Mouse (Mus musculus) intestine, embryonic 15.5 days (tissue): Measurements from ENCODE around the gene Ttll3. TPM values are rescaled to one million over a fixed set of nuclear protein-coding genes. Genes with fewer than 3 reads are reported as not detected.

Source experiments
- ATAC-seq: fragments of 200-750 bp; cut with Nextera tagmentation; 2 replicates; pipeline ENCODE4 v1.8.0; 2017; ENCODE audit warnings: moderate TSS enrichment, moderate library complexity
- H3K27ac ChIP-seq: fragments of 300-500 bp; sonication (generic); 2 replicates; pipeline ENCODE4 v1.5.1; 2015; ENCODE audit warnings: mild to moderate bottlenecking, inconsistent platforms
- H3K27me3 ChIP-seq: fragments of 300-500 bp; sonication (generic); replicated peaks from 2 replicates; pipeline ENCODE4 v1.6.1; 2015; ENCODE audit warnings: inconsistent platforms
- H3K36me3 ChIP-seq: fragments of 300-500 bp; sonication (generic); 2 replicates; pipeline ENCODE4 v1.6.1; 2015; ENCODE audit warnings: inconsistent platforms
- H3K4me1 ChIP-seq: fragments of 300-500 bp; sonication (generic); replicated peaks from 2 replicates; pipeline ENCODE4 v1.6.1; 2015; ENCODE audit warnings: inconsistent platforms
- H3K4me2 ChIP-seq: fragments of 300-500 bp; sonication (generic); replicated peaks from 2 replicates; pipeline ENCODE4 v1.6.1; 2015; ENCODE audit warnings: mild to moderate bottlenecking, inconsistent platforms
- H3K4me3 ChIP-seq: fragments of 300-500 bp; sonication (generic); replicated peaks from 2 replicates; pipeline ENCODE4 v1.5.1; 2015; ENCODE audit warnings: inconsistent platforms
- H3K9ac ChIP-seq: fragments of 300-500 bp; sonication (generic); 2 replicates; pipeline ENCODE4 v1.6.1; 2015; ENCODE audit warnings: inconsistent platforms
- H3K9me3 ChIP-seq: fragments of 300-500 bp; sonication (generic); 2 replicates; pipeline ENCODE4 v1.6.1; 2016; ENCODE audit warnings: inconsistent platforms
- WGBS: fragments of 180-500 bp; shearing (Covaris S2); methylation state at CpG from one replicate; pipeline ENCODE4 v1.1.7; 2015; 5-methylcytosine and 5-hydroxymethylcytosine counted together
- polyA plus RNA-seq: library from polyadenylated mRNA; unstranded; fragments of >200 nt; fragmentation: Nextera tagmentation; extraction: Ambion mirVana; gene quantifications from 2 replicates; pipeline ENCODE4 v1.2.1, GENCODE M21; 2015

Gene Ttll3
- polyA plus RNA-seq: 3.7 and 4.1 TPM in 2 replicates

DNA sequence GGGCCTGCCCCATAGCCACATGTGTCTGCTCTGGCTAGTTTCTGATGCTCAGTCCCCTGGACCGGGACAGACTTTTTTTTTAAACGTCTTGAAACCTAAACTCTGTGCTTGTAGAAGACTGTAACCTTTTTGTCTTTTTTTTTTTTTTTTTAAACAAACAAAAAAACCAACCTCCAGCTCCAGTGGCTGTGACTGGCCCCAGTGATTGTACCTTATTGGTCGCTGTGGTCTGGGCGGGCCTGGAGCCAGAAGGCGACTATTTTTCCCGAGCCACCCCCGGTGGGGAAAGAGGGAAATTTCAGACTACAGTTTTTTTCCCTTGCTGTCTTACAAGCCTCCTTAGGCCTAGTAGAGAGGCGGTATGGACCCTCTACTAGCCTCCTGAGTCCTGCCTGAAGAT lies at the start of gene Ttll3:
TSS of gene Ttll3 (plus strand) at position 301 of the 400 bp plus-strand sequence.
- WGBS: 57% methylated on average over 8 of the region's 8 CpGs
- no peak within 1 kb of the TSS for H3K27ac ChIP-seq
- H3K4me3 ChIP-seq: no peak within 1 kb of the TSS
- no peak for ATAC-seq
- peaks cover 47% of the 10 kb centered on the region for H3K36me3 ChIP-seq
- no peaks in the 10 kb centered on the region for H3K27me3 ChIP-seq
- H3K4me2 ChIP-seq: no peak within 1 kb of the TSS
- no peak within 1 kb of the TSS for H3K9ac ChIP-seq
- H3K4me1 ChIP-seq: peaks cover 15% of the 10 kb centered on the region
- no peaks in the 10 kb centered on the region for H3K9me3 ChIP-seq

DNA sequence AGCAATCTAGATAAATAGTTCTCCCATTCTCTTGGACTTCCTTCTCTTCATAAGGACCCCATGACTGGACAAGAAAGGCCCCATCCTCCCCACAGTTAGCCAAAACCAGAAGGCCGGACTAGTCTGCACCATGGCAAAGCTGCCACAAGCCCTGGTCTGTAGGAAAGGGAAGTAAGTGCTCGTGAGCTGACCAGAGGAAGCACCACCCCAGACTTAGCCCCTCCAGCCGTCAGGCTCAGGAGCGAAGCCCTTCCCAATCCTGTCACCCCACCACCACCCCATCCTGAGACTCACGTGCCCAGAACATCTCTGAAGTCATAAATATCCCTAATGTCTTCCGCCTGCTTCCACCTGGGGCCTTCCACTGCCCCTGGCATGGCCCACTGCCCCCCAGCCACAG lies 47.5 kb upstream of the Ttll3 start:
- Histone ChIP-seq H3K9me3 (no peaks in the 10 kb centered on the region), H3K27me3 (no peaks in the 10 kb centered on the region), H3K27ac (no peak overlapping the region), H3K36me3 (0 out of 2 replicates have a peak, but pooled peaks cover 12% of the 10 kb centered on the region), H3K4me2 (peak overlapping the region; percentile 6; the same call in 1 of the 2 replicates), H3K4me3 (no peak overlapping the region), H3K9ac (no peak overlapping the region), H3K4me1 (peaks cover 20% of the 10 kb centered on the region)
- no peak for ATAC-seq
- 75% methylated on average over 6 of the region's 6 CpGs for WGBS

DNA sequence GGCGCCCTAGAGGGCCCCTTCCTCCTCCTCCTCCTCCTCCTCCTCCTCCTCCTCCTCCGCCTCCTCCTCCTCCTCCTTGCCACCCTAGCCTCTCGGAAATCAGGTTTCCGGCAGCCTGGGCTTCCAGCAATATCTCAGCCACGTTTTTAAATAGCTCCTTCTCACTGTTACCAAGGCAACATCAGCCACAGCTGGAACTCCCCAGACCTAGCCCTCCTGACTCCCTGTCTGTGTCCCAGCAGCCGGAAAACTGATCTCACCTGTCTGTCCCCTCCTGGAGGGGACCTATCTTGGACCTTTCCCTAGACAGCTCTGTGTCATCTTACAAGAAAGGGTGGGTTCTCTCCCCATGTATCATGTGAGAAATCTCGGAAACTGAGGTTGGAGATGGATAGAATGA lies 46.8 kb upstream of the Ttll3 start:
- 35% methylated on average over 5 of the region's 7 CpGs for WGBS
- Histone ChIP-seq H3K4me2 (peak overlapping the region; percentile 84), H3K4me1 (peaks cover 20% of the 10 kb centered on the region), H3K27me3 (no peaks in the 10 kb centered on the region), H3K27ac (no peak overlapping the region), H3K9me3 (no peaks in the 10 kb centered on the region), H3K36me3 (0 out of 2 replicates have a peak, but pooled peaks cover 12% of the 10 kb centered on the region), H3K9ac (no peak overlapping the region), H3K4me3 (no peak overlapping the region)
- no peak for ATAC-seq

DNA sequence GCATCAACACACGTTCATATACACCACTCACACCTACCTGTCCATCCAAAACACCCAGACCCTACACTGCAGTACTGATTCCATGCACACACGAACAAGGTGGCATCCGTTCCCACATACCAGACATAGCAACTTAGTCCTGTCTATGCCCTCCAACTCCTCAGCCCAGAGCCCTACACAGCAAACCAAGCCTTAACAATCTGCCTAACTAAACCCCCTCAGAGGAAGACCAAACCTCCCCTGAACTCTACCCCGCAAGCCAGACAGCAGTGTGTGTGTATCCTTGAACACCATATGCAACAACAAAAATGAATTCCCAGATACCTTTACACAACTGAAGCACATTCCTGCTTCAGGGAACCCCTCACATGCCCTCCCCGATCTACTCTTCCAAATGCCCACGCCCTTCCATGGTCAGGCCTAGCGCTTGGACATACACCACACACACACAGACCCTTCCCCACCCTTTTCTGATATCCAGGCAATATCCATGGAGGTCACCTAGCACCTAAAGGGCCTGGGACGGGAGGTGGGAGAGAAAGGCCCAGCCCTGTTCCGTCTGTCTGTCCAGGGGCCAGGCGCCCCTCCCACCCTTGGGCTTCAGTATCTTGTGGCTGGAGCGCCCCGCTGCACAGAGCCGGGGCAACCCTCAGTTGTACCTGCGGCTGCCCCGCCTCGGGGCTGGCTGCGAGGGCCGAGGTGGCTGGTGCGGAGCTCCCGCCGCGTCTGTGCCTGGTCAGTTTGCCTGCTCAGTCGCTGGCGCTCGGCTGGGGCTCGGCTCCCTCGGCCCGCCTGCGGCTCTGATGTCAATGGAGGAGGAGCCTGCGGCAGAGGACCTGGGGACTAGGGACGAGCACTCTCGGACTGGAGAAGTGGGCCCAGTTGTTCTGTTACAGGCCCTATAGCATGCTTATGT lies 45.6 kb upstream of the Ttll3 start, which contains the start of gene Camk1:
TSS of gene Camk1 (minus strand) at position 808 of the 916 bp plus-strand sequence.
- 0 out of 2 replicates have a peak, but pooled peaks cover 12% of the 10 kb centered on the region for H3K36me3 ChIP-seq
- peak within 1 kb of the TSS; percentile 84 for H3K4me2 ChIP-seq
- ATAC-seq: peak; percentile 94
- H3K4me3 ChIP-seq: peak within 1 kb of the TSS; percentile 72
- peak within 1 kb of the TSS; percentile 94 for H3K9ac ChIP-seq
- peak within 1 kb of the TSS; percentile 49 for H3K27ac ChIP-seq
- peaks cover 20% of the 10 kb centered on the region for H3K4me1 ChIP-seq
- WGBS: 11% methylated on average over 32 of the region's 32 CpGs
- H3K27me3 ChIP-seq: no peaks in the 10 kb centered on the region
- H3K9me3 ChIP-seq: no peaks in the 10 kb centered on the region

DNA sequence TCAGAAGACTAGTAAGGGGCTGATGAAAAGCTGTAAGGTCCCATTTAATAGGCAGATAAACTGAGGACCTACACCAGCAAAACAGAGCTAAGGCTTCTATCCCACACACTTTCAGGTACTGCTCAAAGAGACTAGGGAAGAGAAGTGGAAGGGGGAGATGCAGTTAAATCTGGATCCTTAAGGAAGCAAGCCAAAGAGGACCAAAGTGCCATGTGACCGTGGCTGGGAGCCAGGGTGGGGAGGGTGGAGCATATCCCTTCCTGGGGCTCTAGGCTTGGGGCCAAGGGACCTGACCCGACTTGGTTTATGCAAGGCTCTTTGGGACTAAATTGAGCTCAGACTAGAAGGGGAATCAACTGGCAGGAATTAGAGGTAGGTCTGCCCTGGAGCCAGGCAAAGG lies 44.7 kb upstream of the Ttll3 start:
- H3K27me3 ChIP-seq: no peaks in the 10 kb centered on the region
- peaks cover 20% of the 10 kb centered on the region for H3K4me1 ChIP-seq
- H3K9me3 ChIP-seq: no peaks in the 10 kb centered on the region
- H3K4me3 ChIP-seq: peak overlapping the region; percentile 72; the same call in 1 of the 2 replicates
- H3K4me2 ChIP-seq: peak overlapping the region; percentile 84
- ATAC-seq: peak; percentile 7; the same call in 1 of the 2 replicates
- WGBS: 39% methylated on average over 2 of the region's 2 CpGs
- no peak overlapping the region for H3K9ac ChIP-seq
- H3K27ac ChIP-seq: no peak overlapping the region
- 0 out of 2 replicates have a peak, but pooled peaks cover 8% of the 10 kb centered on the region for H3K36me3 ChIP-seq

DNA sequence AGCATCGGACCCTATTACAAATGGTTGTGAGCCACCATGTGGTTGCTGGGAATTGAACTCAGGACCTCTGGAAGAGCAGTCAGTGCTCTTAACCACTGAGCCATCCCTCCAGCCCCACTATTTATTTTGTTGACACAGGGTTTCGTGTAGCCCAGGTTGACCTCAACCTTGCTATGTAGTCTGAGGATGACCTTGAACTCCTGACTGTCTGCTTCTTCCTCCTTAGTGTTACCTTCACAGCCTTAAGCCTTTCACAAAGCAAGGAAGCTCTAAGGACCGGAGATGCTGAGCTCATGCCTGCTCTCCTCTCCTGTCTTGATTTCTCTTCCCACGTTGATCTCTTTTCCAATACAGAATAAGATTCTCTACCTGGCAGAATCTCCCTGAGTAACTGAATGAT lies 42.2 kb upstream of the Ttll3 start:
- Histone ChIP-seq H3K4me2 (no peak overlapping the region), H3K9me3 (no peaks in the 10 kb centered on the region), H3K4me3 (no peak overlapping the region), H3K27ac (no peak overlapping the region), H3K9ac (no peak overlapping the region), H3K4me1 (peaks cover 16% of the 10 kb centered on the region), H3K27me3 (no peaks in the 10 kb centered on the region), H3K36me3 (no peaks in the 10 kb centered on the region)
- WGBS: 66% methylated on average over 4 of the region's 4 CpGs
- ATAC-seq: no peak

DNA sequence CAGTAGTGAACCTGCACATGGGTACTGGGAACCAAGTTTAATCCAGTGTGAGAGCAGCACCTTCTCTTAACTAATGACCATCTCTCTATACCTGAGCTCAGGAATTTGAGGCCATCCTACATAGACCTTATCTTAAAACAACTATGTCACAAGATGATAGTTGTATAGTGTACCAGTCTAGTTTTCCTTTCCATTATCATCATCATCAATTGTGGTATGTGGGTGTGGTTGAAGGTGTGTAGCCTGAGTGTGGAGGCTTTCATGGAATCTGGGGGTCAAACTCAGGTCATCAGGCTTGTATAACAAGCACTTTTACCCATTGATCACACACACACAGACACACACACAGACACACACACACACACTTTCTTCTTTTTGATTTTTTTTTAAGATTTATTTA lies 38.5 kb upstream of the Ttll3 start:
- Histone ChIP-seq H3K4me3 (no peak overlapping the region), H3K36me3 (no peaks in the 10 kb centered on the region), H3K9ac (no peak overlapping the region), H3K27me3 (no peaks in the 10 kb centered on the region), H3K27ac (no peak overlapping the region), H3K4me1 (no peaks in the 10 kb centered on the region), H3K4me2 (no peak overlapping the region), H3K9me3 (no peaks in the 10 kb centered on the region)
- ATAC-seq: peak; percentile 69

DNA sequence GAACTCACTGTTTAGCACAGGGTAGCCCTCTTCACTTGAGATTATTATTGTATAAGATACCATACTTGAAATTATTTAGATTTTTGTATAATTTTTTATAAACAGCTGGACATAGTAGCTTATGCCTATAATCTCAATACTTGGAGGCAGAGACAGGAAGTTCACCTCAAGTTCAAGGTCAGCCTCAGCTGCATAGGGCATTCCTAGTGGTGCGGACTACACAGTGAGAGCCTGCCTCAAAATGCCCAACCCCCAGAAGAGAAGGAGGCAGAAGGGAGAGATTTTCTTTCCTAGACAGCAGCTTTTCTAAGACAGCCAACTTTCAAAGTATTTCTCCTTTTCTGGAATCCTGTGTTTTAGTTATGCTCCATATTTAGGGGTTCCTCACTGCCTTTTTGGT lies 37.9 kb upstream of the Ttll3 start:
- H3K27me3 ChIP-seq: no peaks in the 10 kb centered on the region
- no peak overlapping the region for H3K27ac ChIP-seq
- ATAC-seq: no peak
- no peaks in the 10 kb centered on the region for H3K9me3 ChIP-seq
- no peaks in the 10 kb centered on the region for H3K36me3 ChIP-seq
- no peak overlapping the region for H3K9ac ChIP-seq
- 69% methylated on average over 1 of the region's 1 CpGs for WGBS
- H3K4me3 ChIP-seq: no peak overlapping the region
- H3K4me2 ChIP-seq: no peak overlapping the region
- no peaks in the 10 kb centered on the region for H3K4me1 ChIP-seq

DNA sequence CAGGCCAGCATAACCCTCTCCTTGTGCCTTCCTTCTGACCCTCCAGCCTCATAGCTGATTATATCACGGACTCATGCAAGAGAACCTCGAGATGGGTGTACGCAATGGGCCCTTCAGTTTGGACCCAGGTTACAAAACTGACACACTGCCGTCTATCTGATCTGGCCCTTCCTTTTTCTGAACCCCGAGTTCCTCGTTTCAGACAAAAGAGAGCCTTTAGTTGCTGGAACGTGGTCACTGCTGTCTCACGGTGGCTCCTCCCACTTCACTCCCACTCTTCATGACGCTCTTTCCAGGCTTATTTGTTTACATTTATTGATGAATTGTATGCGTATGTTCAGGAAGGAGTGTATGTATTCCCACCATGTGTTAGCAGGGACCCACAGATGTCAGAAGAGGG lies 37.4 kb upstream of the Ttll3 start:
- Histone ChIP-seq H3K4me1 (no peaks in the 10 kb centered on the region), H3K36me3 (no peaks in the 10 kb centered on the region), H3K9me3 (no peaks in the 10 kb centered on the region), H3K27ac (no peak overlapping the region), H3K9ac (no peak overlapping the region), H3K4me3 (no peak overlapping the region), H3K27me3 (no peaks in the 10 kb centered on the region), H3K4me2 (no peak overlapping the region)
- WGBS: 44% methylated on average over 10 of the region's 10 CpGs
- peak; percentile 20; the same call in 1 of the 2 replicates for ATAC-seq

DNA sequence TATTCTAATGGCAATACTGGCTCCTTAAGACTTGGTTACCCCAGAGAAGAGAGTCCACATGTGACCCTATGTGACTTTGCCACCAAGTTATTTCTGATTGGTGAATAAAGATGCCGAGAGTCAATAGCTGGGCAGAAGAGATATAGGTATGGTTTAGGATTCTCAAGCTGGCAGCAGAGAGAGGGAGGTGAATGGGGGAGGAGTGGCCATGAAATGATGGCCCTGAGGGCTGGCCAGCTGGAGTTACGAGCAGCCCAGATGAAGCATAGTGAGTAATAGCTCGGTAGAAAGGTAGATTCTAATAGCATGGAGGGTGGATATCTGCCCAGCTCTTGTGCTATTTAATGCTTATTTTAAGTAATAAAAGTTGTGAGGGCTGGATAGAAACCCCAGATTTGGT lies 36.2 kb upstream of the Ttll3 start:
- H3K27me3 ChIP-seq: no peaks in the 10 kb centered on the region
- H3K4me1 ChIP-seq: no peaks in the 10 kb centered on the region
- no peak overlapping the region for H3K27ac ChIP-seq
- no peak for ATAC-seq
- H3K4me2 ChIP-seq: no peak overlapping the region
- H3K36me3 ChIP-seq: no peaks in the 10 kb centered on the region
- H3K4me3 ChIP-seq: no peak overlapping the region
- 84% methylated on average over 3 of the region's 3 CpGs for WGBS
- H3K9me3 ChIP-seq: no peaks in the 10 kb centered on the region
- H3K9ac ChIP-seq: no peak overlapping the region

DNA sequence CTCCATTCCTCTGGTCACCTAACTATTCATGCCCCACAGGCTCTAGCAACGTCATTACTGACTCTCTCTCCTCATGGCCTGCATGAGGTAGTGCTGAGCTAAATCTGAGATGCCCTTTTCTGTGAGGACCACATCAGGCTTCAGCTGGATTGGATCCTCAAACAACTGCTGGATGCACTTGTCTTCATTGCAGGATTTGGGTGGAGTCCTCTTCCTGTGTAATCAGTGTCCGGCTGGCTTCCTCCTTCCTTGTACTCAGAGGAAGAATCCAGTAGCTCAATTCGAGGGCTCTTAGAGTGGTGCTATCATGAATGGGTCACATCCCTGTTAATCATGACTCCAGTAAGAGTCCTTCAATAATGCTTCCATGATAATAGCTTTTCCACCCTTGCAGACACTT lies 35.4 kb upstream of the Ttll3 start:
- Histone ChIP-seq H3K4me2 (no peak overlapping the region), H3K4me3 (no peak overlapping the region), H3K9me3 (no peaks in the 10 kb centered on the region), H3K36me3 (no peaks in the 10 kb centered on the region), H3K4me1 (no peaks in the 10 kb centered on the region), H3K27ac (no peak overlapping the region), H3K27me3 (no peaks in the 10 kb centered on the region), H3K9ac (no peak overlapping the region)
- no peak for ATAC-seq
- WGBS: 69% methylated on average over 3 of the region's 3 CpGs

DNA sequence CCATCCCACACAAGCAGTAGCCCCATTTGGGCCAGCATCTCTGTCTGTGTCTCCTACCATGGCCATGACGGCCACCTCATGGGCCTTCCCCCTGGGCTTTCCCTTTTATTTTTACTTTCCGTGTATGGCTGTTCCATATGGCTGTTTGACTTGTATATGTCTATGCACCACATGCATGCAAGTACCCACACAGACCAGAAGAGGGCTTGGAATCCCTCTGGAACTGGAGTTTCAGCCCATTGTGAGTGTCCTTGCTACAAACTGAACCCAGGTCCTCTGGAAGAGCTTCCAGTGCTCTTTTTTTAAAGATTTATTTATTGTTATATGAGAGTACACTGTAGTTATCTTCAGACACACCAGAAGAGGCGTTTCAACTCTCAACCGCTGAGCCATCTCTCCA lies 27.6 kb upstream of the Ttll3 start:
- Histone ChIP-seq H3K36me3 (no peaks in the 10 kb centered on the region), H3K27me3 (no peaks in the 10 kb centered on the region), H3K4me2 (no peak overlapping the region), H3K27ac (no peak overlapping the region), H3K4me3 (no peak overlapping the region), H3K4me1 (no peaks in the 10 kb centered on the region), H3K9me3 (no peaks in the 10 kb centered on the region), H3K9ac (no peak overlapping the region)
- WGBS: 70% methylated on average over 4 of the region's 4 CpGs
- ATAC-seq: no peak

DNA sequence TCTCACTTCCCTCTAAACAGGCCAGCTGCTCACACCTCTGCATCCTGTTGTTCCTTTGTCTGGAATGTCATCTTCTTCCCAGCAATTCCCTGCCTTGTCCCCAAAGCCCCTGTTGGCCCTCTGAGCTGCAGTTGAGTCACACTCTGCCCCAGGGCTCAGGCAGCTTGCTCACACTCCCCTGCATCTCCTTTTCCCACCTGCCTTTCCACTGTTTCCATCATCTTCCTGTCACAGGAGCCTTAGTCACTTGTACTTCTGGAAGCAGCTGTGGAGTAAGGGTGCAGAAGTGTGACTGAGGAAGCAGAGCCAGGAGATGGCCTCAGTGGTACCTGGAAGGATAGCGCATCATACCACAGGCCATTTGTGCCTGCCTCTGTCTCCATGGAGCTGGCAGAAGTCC lies 26.8 kb upstream of the Ttll3 start:
- Histone ChIP-seq H3K27ac (no peak overlapping the region), H3K36me3 (no peaks in the 10 kb centered on the region), H3K4me3 (no peak overlapping the region), H3K9me3 (no peaks in the 10 kb centered on the region), H3K9ac (no peak overlapping the region), H3K4me1 (no peaks in the 10 kb centered on the region), H3K4me2 (no peak overlapping the region), H3K27me3 (no peaks in the 10 kb centered on the region)
- 100% methylated on average over 1 of the region's 1 CpGs for WGBS
- no peak for ATAC-seq
